Mouse (Mus musculus): ENCODE measurements around the gene Spop. TPM values are rescaled to one million over a fixed set of nuclear protein-coding genes. Genes with fewer than 3 reads are reported as not detected.

Spop gene
- polyA plus RNA-seq, 1 experiment: 65.9 TPM

- Histone ChIP-seq H3K4me3 (ENCODE audit: low read depth, low read length) (no peak overlapping the region), H3K36me3 (ENCODE audit: control insufficient read depth, insufficient read depth, low read length) (no peaks in the 10 kb centered on the region), H3K27me3 (ENCODE audit: control insufficient read depth, insufficient read depth, low read length) (no peaks in the 10 kb centered on the region), H3K27ac (ENCODE audit: insufficient read depth, low read depth, low read length) (no peak overlapping the region), H3K4me1 (ENCODE audit: control insufficient read depth, insufficient read depth, insufficient read length, low read length) (no peaks in the 10 kb centered on the region)
- WGBS: 43% methylated on average over 14 of the region's 14 CpGs
- TF ChIP-seq POLR2A (IDR thresholded peaks at IDR 0.05; ENCODE audit: low read depth, low read length) (no peak), CTCF (IDR thresholded peaks at IDR 0.05; ENCODE audit: extremely low read depth, insufficient read length, insufficient replicate concordance, low read depth, low read length) (peak; percentile 91; the same call in 1 of the 2 replicates)
Observed at GRCm38 (mm10) chr11:95397843-95398835, 15.7 kb upstream of the Spop start.

DNA sequence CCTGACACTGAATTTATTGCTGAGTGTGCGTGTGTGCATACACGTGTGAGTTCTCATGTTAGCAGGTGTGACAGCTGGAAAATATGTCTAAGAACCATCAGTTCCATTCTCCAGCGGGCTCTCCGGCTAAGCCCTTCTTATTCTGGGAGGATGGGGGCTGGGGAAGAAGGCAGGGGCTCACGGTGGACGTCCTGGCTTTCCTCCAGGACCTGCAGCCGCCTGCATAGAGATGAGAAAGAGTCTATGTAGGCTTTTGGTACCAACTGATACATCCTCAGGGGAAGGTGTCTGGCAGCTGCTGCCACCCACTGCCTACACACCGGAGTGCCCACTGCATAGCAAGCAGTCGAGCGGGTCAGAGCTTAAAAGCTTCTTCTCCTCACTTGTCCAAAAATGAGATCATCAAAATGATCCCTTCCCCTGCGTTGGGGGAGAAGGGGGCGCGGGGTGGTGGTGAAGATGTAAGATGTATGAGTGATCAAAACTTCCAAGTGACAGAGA is 14.3 kb upstream of the Spop start:
- Histone ChIP-seq H3K36me3 (ENCODE audit: control insufficient read depth, insufficient read depth, low read length) (no peaks in the 10 kb centered on the region), H3K27ac (ENCODE audit: insufficient read depth, low read depth, low read length) (no peak overlapping the region), H3K27me3 (ENCODE audit: control insufficient read depth, insufficient read depth, low read length) (no peaks in the 10 kb centered on the region), H3K4me3 (ENCODE audit: low read depth, low read length) (no peak overlapping the region), H3K4me1 (ENCODE audit: control insufficient read depth, insufficient read depth, insufficient read length, low read length) (0 out of 2 replicates have a peak, but pooled peaks cover 2% of the 10 kb centered on the region)
- TF ChIP-seq POLR2A (IDR thresholded peaks at IDR 0.05; ENCODE audit: low read depth, low read length): no peak
- 80% methylated on average over 13 of the region's 13 CpGs for WGBS

DNA sequence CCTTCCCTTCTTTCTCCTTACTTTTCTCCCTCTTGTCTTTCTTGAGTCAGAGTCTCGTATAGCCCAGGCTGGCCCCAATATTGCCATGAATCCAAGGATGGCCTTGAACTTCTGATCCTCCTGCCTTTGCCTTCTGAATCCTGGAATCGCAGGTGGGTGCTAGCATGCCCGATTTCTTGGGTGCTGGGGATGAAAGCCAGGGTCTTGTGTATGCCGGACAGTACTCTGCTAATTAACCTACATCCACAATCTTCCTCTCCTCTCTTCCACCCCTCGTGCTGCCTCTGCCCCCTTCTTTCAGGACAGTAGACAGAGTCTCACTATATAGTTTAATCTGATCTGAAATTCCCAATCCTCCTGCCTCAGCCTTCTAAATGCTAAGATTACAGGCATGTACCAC is 12.3 kb upstream of the Spop start:
- Histone ChIP-seq H3K27me3 (ENCODE audit: control insufficient read depth, insufficient read depth, low read length) (no peaks in the 10 kb centered on the region), H3K4me1 (ENCODE audit: control insufficient read depth, insufficient read depth, insufficient read length, low read length) (0 out of 2 replicates have a peak, but pooled peaks cover 2% of the 10 kb centered on the region), H3K4me3 (ENCODE audit: low read depth, low read length) (no peak overlapping the region), H3K27ac (ENCODE audit: insufficient read depth, low read depth, low read length) (no peak overlapping the region), H3K36me3 (ENCODE audit: control insufficient read depth, insufficient read depth, low read length) (no peaks in the 10 kb centered on the region)
- no peak for TF ChIP-seq POLR2A (IDR thresholded peaks at IDR 0.05; ENCODE audit: low read depth, low read length)
- TF ChIP-seq CTCF (IDR thresholded peaks at IDR 0.05; ENCODE audit: extremely low read depth, insufficient read length, insufficient replicate concordance, low read depth, low read length): no peak
- WGBS: 88% methylated on average over 5 of the region's 5 CpGs

DNA sequence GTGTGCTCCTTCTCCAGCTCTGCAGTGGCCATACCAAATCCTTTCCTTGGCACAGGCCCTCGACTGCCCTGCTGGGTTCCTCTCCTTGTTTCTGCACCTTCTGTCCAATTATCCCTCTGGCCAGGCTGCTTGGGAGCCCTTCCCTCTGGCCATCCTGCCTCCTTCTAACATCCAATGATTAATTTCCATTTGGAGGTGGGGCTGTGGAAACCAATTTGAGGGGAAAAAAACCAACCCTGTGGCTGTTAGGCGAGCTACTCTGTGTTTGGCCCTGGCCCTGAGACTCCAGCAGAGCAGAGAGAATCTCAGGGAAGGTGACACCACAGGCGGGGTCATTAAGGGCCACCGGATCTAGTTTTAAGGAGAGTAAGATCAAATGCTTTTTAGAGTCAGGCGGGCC is 11.7 kb upstream of the Spop start:
- no peaks in the 10 kb centered on the region for H3K27me3 ChIP-seq (ENCODE audit: control insufficient read depth, insufficient read depth, low read length)
- 0 out of 2 replicates have a peak, but pooled peaks cover 2% of the 10 kb centered on the region for H3K4me1 ChIP-seq (ENCODE audit: control insufficient read depth, insufficient read depth, insufficient read length, low read length)
- no peaks in the 10 kb centered on the region for H3K36me3 ChIP-seq (ENCODE audit: control insufficient read depth, insufficient read depth, low read length)
- TF ChIP-seq CTCF (IDR thresholded peaks at IDR 0.05; ENCODE audit: extremely low read depth, insufficient read length, insufficient replicate concordance, low read depth, low read length) (no peak), POLR2A (IDR thresholded peaks at IDR 0.05; ENCODE audit: low read depth, low read length) (no peak)
- 64% methylated on average over 5 of the region's 5 CpGs for WGBS
- peak overlapping the region; percentile 45 for H3K27ac ChIP-seq (ENCODE audit: insufficient read depth, low read depth, low read length)
- H3K4me3 ChIP-seq (ENCODE audit: low read depth, low read length): no peak overlapping the region

DNA sequence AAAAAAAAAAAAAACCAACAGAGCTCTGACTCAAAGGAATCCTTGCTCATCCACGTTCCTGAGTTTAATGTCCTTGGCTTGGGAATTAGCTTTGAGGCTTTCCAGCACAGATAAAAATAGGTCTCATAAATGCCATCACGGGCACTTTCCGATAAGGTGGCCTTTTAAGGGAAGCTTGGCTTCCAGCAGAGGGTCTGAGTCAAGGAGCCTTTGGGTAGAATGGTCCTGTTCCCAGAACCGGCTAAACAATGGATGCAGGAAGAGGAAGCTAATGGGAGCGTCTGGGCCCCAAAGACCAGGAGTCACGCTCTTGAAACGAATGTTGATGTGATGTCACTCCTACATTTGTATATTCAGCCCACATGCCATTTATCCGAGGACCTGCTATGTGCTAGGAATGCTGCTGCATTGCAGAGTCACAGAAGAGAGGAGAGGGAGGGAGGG is 11.2 kb upstream of the Spop start:
- Histone ChIP-seq H3K4me1 (ENCODE audit: control insufficient read depth, insufficient read depth, insufficient read length, low read length) (0 out of 2 replicates have a peak, but pooled peaks cover 2% of the 10 kb centered on the region), H3K27me3 (ENCODE audit: control insufficient read depth, insufficient read depth, low read length) (no peaks in the 10 kb centered on the region), H3K36me3 (ENCODE audit: control insufficient read depth, insufficient read depth, low read length) (no peaks in the 10 kb centered on the region), H3K4me3 (ENCODE audit: low read depth, low read length) (no peak overlapping the region), H3K27ac (ENCODE audit: insufficient read depth, low read depth, low read length) (peak overlapping the region; percentile 21; the same call in 1 of the 2 replicates)
- WGBS: 60% methylated on average over 8 of the region's 8 CpGs
- no peak for TF ChIP-seq POLR2A (IDR thresholded peaks at IDR 0.05; ENCODE audit: low read depth, low read length)
- TF ChIP-seq CTCF (IDR thresholded peaks at IDR 0.05; ENCODE audit: extremely low read depth, insufficient read length, insufficient replicate concordance, low read depth, low read length): no peak

DNA sequence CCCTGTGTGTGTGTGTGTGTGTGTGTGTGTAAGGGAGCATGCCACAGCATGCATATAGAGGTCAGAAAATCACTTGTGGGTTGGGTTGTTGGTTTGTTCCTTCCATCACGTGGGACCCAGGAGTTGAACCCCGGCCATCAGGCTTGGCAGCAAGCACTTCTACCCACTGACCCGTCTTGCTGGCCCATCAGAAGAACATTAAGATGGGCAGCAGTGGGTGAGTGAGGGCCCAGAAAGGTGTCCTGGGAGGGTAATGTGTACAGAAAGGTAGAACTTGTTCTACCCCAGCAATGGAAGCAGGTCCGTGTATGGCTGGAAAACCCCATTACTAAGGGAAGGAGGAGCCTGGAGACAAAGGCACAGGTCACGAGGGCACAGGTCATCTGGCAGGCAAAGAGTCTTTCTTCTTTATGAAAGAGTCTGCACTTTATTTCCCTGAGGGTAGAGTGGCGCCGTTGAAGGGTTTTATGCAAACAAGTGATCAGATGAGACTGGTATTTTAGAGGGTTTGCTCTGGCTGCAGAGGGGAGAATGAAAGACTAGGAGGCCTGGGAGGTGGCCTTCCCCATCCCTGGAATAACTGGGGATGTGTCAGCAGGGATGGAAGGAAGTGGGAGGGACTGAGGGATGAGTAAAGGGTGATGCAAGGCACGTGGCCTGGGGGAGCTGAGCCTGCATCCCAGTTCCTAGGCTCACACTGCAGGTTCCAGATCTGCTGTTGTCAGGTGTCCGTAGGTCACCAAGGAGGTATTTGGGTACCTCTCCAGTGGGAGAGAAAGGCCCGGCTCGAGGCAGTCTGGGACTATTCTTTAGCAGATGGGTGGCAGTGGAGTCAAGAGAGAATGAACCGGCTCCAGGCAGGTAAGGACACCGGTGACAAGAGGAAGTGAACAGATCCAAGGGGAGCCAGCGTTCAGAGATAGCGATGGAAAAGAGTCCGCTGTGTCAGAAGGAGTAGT is 10.2 kb upstream of the Spop start:
- H3K36me3 ChIP-seq (ENCODE audit: control insufficient read depth, insufficient read depth, low read length): no peaks in the 10 kb centered on the region
- no peak overlapping the region for H3K4me3 ChIP-seq (ENCODE audit: low read depth, low read length)
- H3K4me1 ChIP-seq (ENCODE audit: control insufficient read depth, insufficient read depth, insufficient read length, low read length): 0 out of 2 replicates have a peak, but pooled peaks cover 2% of the 10 kb centered on the region
- no peak overlapping the region for H3K27ac ChIP-seq (ENCODE audit: insufficient read depth, low read depth, low read length)
- WGBS: 70% methylated on average over 16 of the region's 16 CpGs
- no peaks in the 10 kb centered on the region for H3K27me3 ChIP-seq (ENCODE audit: control insufficient read depth, insufficient read depth, low read length)
- TF ChIP-seq CTCF (IDR thresholded peaks at IDR 0.05; ENCODE audit: extremely low read depth, insufficient read length, insufficient replicate concordance, low read depth, low read length): no peak
- TF ChIP-seq POLR2A (IDR thresholded peaks at IDR 0.05; ENCODE audit: low read depth, low read length): no peak

All from small intestine, adult 2 months (tissue).